Mouse (Mus musculus) large intestine, adult 2 months (tissue): Measurements from ENCODE around the gene Kcnn1. TPM values are rescaled to one million over a fixed set of nuclear protein-coding genes. Genes with fewer than 3 reads are reported as not detected.

ENCODE experiments used
- DNase-seq: peaks from one replicate; pipeline ENCODE4 v3.0.0-alpha.2; 2012; ENCODE audit warnings: low read depth, low spot score
- WGBS: fragments of 180-500 bp; shearing (Covaris S2); methylation state at CpG from one replicate; pipeline ENCODE4 v1.1.7; 2018; 5-methylcytosine and 5-hydroxymethylcytosine counted together
- polyA plus RNA-seq: library from polyadenylated mRNA; depleted of rRNA; stranded (reverse); fragments of >200 nt; gene quantifications from 2 replicates; pipeline ENCODE4 v1.2.3, GENCODE M21; 2012

Kcnn1 gene
- polyA plus RNA-seq, 1 experiment: 1.1 TPM

- DNase-seq: no peak
- 72% methylated on average over 2 of the region's 2 CpGs for WGBS
Measured at GRCm38 (mm10) chr8:70894385-70894720, 31.3 kb upstream of the Kcnn1 start.

- 41% methylated on average over 12 of the region's 12 CpGs for WGBS
Measured at GRCm38 (mm10) chr8:70893656-70894384, 30.8 kb upstream of the Kcnn1 start.

GRCm38 (mm10) chr8:70892896-70893655 is 30.0 kb upstream of the Kcnn1 start:
- 46% methylated on average over 20 of the region's 20 CpGs for WGBS
- DNase-seq: no peak

More at GRCm38 (mm10) chr8:70893656-70894384, 30.8 kb upstream of the Kcnn1 start:
- no peak for DNase-seq

GRCm38 (mm10) chr8:70892022-70892895 is 29.2 kb upstream of the Kcnn1 start, which contains the start of gene Slc5a5:
TSS of gene Slc5a5 (minus strand) at chr8:70892757.
- DNase-seq: no peak
- 5% methylated on average over 80 of the region's 80 CpGs for WGBS

GRCm38 (mm10) chr8:70891356-70891755 is 28.3 kb upstream of the Kcnn1 start:
- 11% methylated on average over 21 of the region's 21 CpGs for WGBS
- peak; percentile 87 for DNase-seq

GRCm38 (mm10) chr8:70890656-70891055 is 27.6 kb upstream of the Kcnn1 start:
- DNase-seq: no peak
- WGBS: 84% methylated on average over 5 of the region's 5 CpGs

GRCm38 (mm10) chr8:70887669-70888068 is 24.6 kb upstream of the Kcnn1 start:
- DNase-seq: no peak
- 8% methylated on average over 18 of the region's 18 CpGs for WGBS

GRCm38 (mm10) chr8:70885612-70886011 is 22.6 kb upstream of the Kcnn1 start:
- 16% methylated on average over 12 of the region's 12 CpGs for WGBS
- no peak for DNase-seq

- 82% methylated on average over 10 of the region's 10 CpGs for WGBS
- DNase-seq: no peak
Measured at GRCm38 (mm10) chr8:70884683-70885082, 21.6 kb upstream of the Kcnn1 start.

GRCm38 (mm10) chr8:70884186-70884585 is 21.1 kb upstream of the Kcnn1 start:
- WGBS: 76% methylated on average over 4 of the region's 4 CpGs
- DNase-seq: no peak

GRCm38 (mm10) chr8:70880546-70880945 is 17.5 kb upstream of the Kcnn1 start:
- WGBS: 33% methylated on average over 11 of the region's 11 CpGs
- DNase-seq: no peak

GRCm38 (mm10) chr8:70880126-70880525 is 17.1 kb upstream of the Kcnn1 start:
- DNase-seq: no peak
- WGBS: 3% methylated on average over 4 of the region's 4 CpGs

- no peak for DNase-seq
- 73% methylated on average over 4 of the region's 4 CpGs for whole genome bisulfite sequencing
Measured at GRCm38 (mm10) chr8:70879500-70879899, 16.4 kb upstream of the Kcnn1 start.

- no peak for DNase-seq
- WGBS: 26% methylated on average over 2 of the region's 2 CpGs
Measured at GRCm38 (mm10) chr8:70878178-70878577, 15.1 kb upstream of the Kcnn1 start.

GRCm38 (mm10) chr8:70876382-70876781 is 13.3 kb upstream of the Kcnn1 start:
- DNase-seq: no peak

GRCm38 (mm10) chr8:70874441-70874840 is 11.4 kb upstream of the Kcnn1 start:
- no peak for DNase-seq
- WGBS: 88% methylated on average over 13 of the region's 13 CpGs

More at GRCm38 (mm10) chr8:70876382-70876781, 13.3 kb upstream of the Kcnn1 start:
- 29% methylated on average over 4 of the region's 4 CpGs for WGBS

- 2% methylated on average over 46 of the region's 46 CpGs for WGBS
- no peak for DNase-seq
Measured at GRCm38 (mm10) chr8:70873364-70873985, 10.4 kb upstream of the Kcnn1 start, which contains the start of gene Ccdc124. TSS of gene Ccdc124 (minus strand) at chr8:70873935.

- no peak for DNase-seq
- 2% methylated on average over 31 of the region's 31 CpGs for WGBS
Measured at GRCm38 (mm10) chr8:70872643-70873363, 9.7 kb upstream of the Kcnn1 start.
